Mouse (Mus musculus) liver, postnatal 0 days (tissue): ENCODE data around the gene Tank. TPM values are rescaled to one million over a fixed set of nuclear protein-coding genes. Genes with fewer than 3 reads are reported as not detected.

Source experiments
- ATAC-seq: fragments of 200-750 bp; cut with Nextera tagmentation; 2 replicates; pipeline ENCODE4 v1.8.0; 2017; ENCODE audit warnings: mild to moderate bottlenecking, moderate library complexity
- DNase-seq: peaks from one replicate; pipeline ENCODE4 v3.0.0-alpha.2; 2016
- H3K27ac ChIP-seq: fragments of 300-500 bp; sonication (generic); 2 replicates; pipeline ENCODE4 v1.5.1; 2014; ENCODE audit warnings: antibody characterized with exemption, moderate library complexity, mild to moderate bottlenecking, low read depth
- H3K27me3 ChIP-seq: fragments of 300-500 bp; sonication (generic); 2 replicates; pipeline ENCODE4 v1.6.1; 2014; ENCODE audit warnings: low read length, control low read depth, mixed read lengths; ENCODE audit not compliant: insufficient read depth
- H3K36me3 ChIP-seq: fragments of 300-500 bp; sonication (generic); replicated peaks from 2 replicates; pipeline ENCODE4 v1.6.1; 2014; ENCODE audit warnings: mild to moderate bottlenecking, control low read depth, low read length, moderate library complexity, mixed read lengths; ENCODE audit not compliant: insufficient read depth
- H3K4me1 ChIP-seq: fragments of 300-500 bp; sonication (generic); 2 replicates; pipeline ENCODE4 v1.6.1; 2014; ENCODE audit warnings: antibody characterized with exemption, mild to moderate bottlenecking, control low read depth; ENCODE audit not compliant: insufficient read depth
- H3K4me2 ChIP-seq: fragments of 300-500 bp; sonication (generic); 2 replicates; pipeline ENCODE4 v1.6.1; 2014; ENCODE audit warnings: low read depth, mild to moderate bottlenecking, low read length, moderate library complexity, mixed read lengths
- H3K4me3 ChIP-seq: fragments of 300-500 bp; sonication (generic); 2 replicates; pipeline ENCODE4 v1.5.1; 2014; ENCODE audit warnings: low read depth, low read length
- H3K9ac ChIP-seq: fragments of 300-500 bp; sonication (generic); replicated peaks from 2 replicates; pipeline ENCODE4 v1.6.1; 2014; ENCODE audit warnings: mild to moderate bottlenecking, moderate library complexity
- H3K9me3 ChIP-seq: fragments of 300-500 bp; sonication (generic); 2 replicates; pipeline ENCODE4 v1.6.1; 2016; ENCODE audit warnings: mild to moderate bottlenecking, control low read depth, low read length, mixed read lengths
- CTCF ChIP-seq: sonication (generic); IDR thresholded peaks from 2 replicates; pipeline ENCODE4 v1.5.1; 2016; ENCODE audit warnings: antibody characterized with exemption, low read depth
- EP300 ChIP-seq: IDR thresholded peaks from 2 replicates; pipeline ENCODE4 v1.6.1; 2016; ENCODE audit warnings: antibody characterized with exemption, low read depth, mild to moderate bottlenecking
- WGBS: fragments of 180-500 bp; shearing (Covaris S2); extraction: QIAGEN DNeasy Blood & Tissue Kit; methylation state at CpG from one replicate; pipeline ENCODE4 v1.1.7; 2014; ENCODE audit not compliant: insufficient replicate concordance; 5-methylcytosine and 5-hydroxymethylcytosine counted together
- polyA plus RNA-seq: library from polyadenylated mRNA; unstranded; fragments of >200 nt; fragmentation: Nextera tagmentation; extraction: Ambion mirVana; gene quantifications from 2 replicates; pipeline ENCODE4 v1.2.1, GENCODE M21; 2015

Gene Tank
- polyA plus RNA-seq, 1 experiment from 2014 or later, result 13.9 TPM

DNA sequence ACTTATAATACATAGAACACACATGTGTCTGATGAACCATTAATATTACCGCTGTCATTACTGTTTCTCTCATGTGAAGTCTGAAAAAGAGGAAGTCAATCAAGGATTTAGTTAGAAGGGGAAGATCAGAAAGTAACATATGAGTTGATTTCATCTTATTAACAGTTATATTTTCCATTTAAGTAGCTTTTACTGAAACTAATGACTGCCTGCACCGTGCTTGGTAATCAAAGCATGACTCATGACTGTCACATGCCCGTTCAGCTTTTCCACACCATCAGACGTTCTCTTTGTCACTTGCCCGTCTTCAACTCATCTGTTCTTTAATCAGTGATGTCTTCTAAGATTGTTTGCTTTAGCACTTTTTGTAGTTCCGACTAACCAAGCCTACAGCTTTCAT, 15.2 kb upstream of the Tank start:
- H3K4me2 ChIP-seq, result no peak overlapping the region
- DNase-seq, result no peak
- no peaks in the 10 kb centered on the region for H3K27me3 ChIP-seq
- no peaks in the 10 kb centered on the region for H3K4me1 ChIP-seq
- no peak overlapping the region for H3K4me3 ChIP-seq
- no peaks in the 10 kb centered on the region for H3K9me3 ChIP-seq
- ATAC-seq, result no peak
- no peak overlapping the region for H3K9ac ChIP-seq
- no peaks in the 10 kb centered on the region for H3K36me3 ChIP-seq
- TF ChIP-seq CTCF, result no peak
- TF ChIP-seq EP300, result no peak
- no peak overlapping the region for H3K27ac ChIP-seq
- 73% methylated on average over 6 of the region's 6 CpGs for WGBS

DNA sequence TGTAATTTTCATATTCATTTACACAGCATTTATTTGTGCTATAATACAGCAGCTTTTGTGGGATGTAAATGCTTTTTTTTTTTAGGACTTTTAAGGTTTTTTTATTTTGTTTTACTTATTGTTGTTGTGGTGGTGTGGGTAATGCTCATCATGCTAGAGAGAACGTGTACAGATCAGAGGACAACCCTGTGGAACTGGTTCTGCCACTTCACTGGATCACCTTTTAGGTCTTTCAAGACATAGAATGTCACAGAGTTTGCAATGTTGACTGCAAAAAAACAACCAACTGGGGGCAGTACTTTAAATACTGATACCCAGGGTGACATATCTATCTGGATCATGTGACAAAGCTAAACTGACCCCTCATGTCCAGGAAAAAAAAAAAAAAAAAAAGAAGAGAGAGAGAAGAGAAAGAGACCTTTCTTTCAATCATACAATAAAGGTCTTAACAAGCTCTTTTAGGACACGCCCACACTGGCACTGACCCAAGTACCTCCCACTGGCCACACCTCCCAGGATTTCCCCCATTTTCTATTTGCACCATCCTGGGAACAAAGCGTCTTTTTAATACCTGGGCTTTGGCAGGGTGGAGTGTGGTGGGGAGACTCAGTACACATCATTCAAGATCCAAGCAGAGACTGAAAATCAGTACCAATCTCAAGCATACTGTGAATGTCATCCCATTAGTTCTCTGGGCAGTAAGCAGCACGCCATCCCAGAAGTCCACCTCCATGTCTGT, 11.2 kb upstream of the Tank start:
- WGBS, result 56% methylated on average over 4 of the region's 4 CpGs
- Histone ChIP-seq H3K9me3 (no peaks in the 10 kb centered on the region), H3K4me1 (no peaks in the 10 kb centered on the region), H3K9ac (no peak overlapping the region), H3K4me2 (no peak overlapping the region), H3K27me3 (no peaks in the 10 kb centered on the region), H3K36me3 (no peaks in the 10 kb centered on the region), H3K4me3 (no peak overlapping the region), H3K27ac (no peak overlapping the region)
- TF ChIP-seq EP300 (no peak), CTCF (no peak)
- peak; percentile 37 for DNase-seq
- ATAC-seq, result no peak

DNA sequence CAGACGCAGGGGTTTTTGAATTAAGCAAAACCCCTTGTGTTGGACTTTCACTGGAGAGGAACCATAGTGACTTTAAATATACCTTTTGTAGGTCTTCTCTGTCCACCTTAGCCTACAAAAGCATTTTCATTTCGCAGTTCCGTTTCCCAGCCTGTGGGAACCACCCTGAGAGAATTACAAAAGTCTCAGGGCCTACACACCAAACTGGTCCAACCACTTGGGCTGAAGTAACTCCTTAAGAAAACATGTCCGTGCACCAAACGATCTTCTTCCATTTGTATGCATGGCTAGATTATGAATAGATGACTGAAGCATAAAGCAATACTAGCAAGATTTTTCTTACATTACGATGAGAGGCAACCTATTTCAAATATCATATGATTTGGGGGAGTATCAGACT, 9.2 kb upstream of the Tank start:
- Histone ChIP-seq H3K27me3 (no peaks in the 10 kb centered on the region), H3K4me2 (no peak overlapping the region), H3K4me3 (no peak overlapping the region), H3K4me1 (no peaks in the 10 kb centered on the region), H3K9me3 (no peaks in the 10 kb centered on the region), H3K9ac (no peak overlapping the region), H3K27ac (no peak overlapping the region), H3K36me3 (no peaks in the 10 kb centered on the region)
- DNase-seq, result no peak
- ATAC-seq, result no peak
- TF ChIP-seq EP300 (no peak), CTCF (no peak)
- WGBS, result 86% methylated on average over 6 of the region's 6 CpGs

DNA sequence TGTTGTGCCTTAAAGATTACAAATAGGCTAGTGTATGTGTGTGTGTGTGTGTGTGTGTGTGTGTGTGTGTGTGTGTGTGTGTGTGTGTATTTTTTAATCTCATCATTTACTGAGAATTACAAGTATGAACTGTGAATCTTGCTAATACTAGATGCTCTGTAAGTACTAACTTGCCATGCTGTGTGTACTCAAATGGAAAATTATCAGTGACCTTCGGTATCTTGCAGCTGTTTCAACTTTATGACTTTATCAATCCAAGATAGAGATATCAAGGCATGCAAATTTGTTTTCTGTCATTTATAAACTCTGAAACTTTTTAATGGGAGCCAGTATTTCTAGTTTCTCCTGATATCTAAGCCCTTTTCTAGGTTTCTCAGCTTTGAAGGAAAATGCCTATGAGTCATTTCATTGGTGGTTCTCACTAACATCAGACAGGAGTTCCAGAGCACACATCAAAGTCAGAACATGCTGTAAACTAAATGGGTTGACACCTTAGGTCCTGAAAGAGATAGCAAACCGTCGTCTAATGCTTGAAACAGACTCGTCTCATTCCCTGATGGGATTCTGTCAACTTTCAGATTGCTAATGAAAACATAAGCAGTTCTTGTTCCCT, 6.9 kb upstream of the Tank start:
- no peaks in the 10 kb centered on the region for H3K9me3 ChIP-seq
- no peak overlapping the region for H3K9ac ChIP-seq
- no peak overlapping the region for H3K4me2 ChIP-seq
- WGBS, result 53% methylated on average over 4 of the region's 4 CpGs
- H3K27me3 ChIP-seq, result no peaks in the 10 kb centered on the region
- H3K4me1 ChIP-seq, result no peaks in the 10 kb centered on the region
- DNase-seq, result no peak
- H3K27ac ChIP-seq, result no peak overlapping the region
- no peaks in the 10 kb centered on the region for H3K36me3 ChIP-seq
- ATAC-seq, result no peak
- no peak overlapping the region for H3K4me3 ChIP-seq
- no peak for TF ChIP-seq CTCF
- TF ChIP-seq EP300, result no peak

DNA sequence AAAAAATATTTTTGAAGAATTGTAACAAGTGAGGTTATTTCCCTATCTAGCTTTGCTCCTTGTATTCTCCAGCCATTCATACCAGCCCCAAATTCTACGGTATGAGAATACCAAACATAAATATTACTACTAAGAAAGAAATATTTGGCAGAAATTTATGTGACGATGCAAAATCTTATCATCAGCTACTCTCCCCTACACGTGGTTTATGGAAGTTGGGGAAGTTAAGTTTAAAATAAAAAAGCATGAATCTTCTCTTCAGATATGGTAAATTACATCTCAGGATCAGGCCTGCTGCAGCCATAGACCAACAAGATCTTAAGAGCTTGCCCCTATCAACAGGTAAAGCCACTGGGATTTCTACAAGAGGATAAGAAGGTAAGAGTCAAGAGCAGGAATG, 1.9 kb upstream of the Tank start:
- 0 out of 2 replicates have a peak, but pooled peaks cover 4% of the 10 kb centered on the region for H3K4me1 ChIP-seq
- DNase-seq (no peak), ATAC-seq (no peak)
- no peak overlapping the region for H3K9ac ChIP-seq
- H3K36me3 ChIP-seq, result no peaks in the 10 kb centered on the region
- no peaks in the 10 kb centered on the region for H3K27me3 ChIP-seq
- H3K27ac ChIP-seq, result no peak overlapping the region
- 54% methylated on average over 3 of the region's 3 CpGs for WGBS
- no peak overlapping the region for H3K4me2 ChIP-seq
- H3K4me3 ChIP-seq, result no peak overlapping the region
- H3K9me3 ChIP-seq, result no peaks in the 10 kb centered on the region
- TF ChIP-seq CTCF (no peak), EP300 (no peak)

DNA sequence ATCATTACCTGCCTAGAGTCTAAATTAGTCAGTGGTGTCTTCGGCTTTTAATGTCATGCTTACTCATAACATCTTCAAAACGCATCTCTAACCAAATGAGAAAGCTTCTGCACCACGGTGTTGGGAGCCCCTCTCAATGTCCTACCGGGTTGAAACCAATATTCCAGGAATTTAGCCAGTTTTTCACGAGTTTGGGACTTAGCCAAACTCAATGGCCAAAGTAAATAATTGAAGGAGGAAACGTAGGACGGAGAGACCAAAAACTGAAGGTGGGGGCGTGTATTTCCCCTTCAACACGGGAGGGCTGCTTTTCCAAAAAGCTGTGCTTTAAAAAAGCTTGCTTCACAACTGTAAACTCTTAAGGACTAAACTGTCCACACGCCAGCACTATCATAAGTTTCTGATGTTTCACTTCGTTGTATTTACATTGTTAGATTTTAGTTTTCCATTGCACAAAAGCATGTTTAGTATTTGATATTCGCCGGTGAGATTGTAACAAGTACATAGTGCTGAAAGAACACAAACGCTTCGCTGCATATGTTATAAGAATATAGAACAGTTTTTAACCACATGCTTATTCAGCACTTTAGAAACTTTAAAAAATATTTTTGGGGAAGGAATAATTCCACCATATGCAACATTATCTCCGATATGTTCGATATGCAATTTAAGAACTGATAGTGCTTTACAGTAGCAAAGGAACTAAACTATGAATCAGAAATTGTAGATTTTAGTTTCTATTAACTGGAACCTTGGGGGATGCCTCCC, 1.3 kb upstream of the Tank start:
- no peaks in the 10 kb centered on the region for H3K9me3 ChIP-seq
- WGBS, result 72% methylated on average over 17 of the region's 17 CpGs
- H3K4me2 ChIP-seq, result peak overlapping the region; percentile 43
- H3K4me1 ChIP-seq, result 0 out of 2 replicates have a peak, but pooled peaks cover 4% of the 10 kb centered on the region
- DNase-seq (no peak), ATAC-seq (no peak)
- H3K36me3 ChIP-seq, result no peaks in the 10 kb centered on the region
- no peaks in the 10 kb centered on the region for H3K27me3 ChIP-seq
- no peak overlapping the region for H3K27ac ChIP-seq
- H3K9ac ChIP-seq, result no peak overlapping the region
- no peak overlapping the region for H3K4me3 ChIP-seq
- TF ChIP-seq CTCF (no peak), EP300 (no peak)
